Mouse (Mus musculus) naive thymus-derived CD4-positive, alpha-beta T cell, adult 2 months (primary cell): Measurements from ENCODE around the gene Trappc13.

Experiments used
- DNase-seq: peaks from one replicate; pipeline ENCODE4 v3.0.0-alpha.2; 2011; ENCODE audit warnings: low read depth

The Trappc13 gene

GRCm38 (mm10) chr13:104114827-104115226, 63.4 kb downstream of the Trappc13 start:
- no peak for DNase-seq

- DNase-seq: peak; percentile 31
These were observed 64.5 kb downstream of the Trappc13 start for GRCm38 (mm10) chr13:104113782-104114181.

GRCm38 (mm10) chr13:104112266-104112900, 65.9 kb downstream of the Trappc13 start:
- peak; percentile 61 for DNase-seq

- DNase-seq: peak; percentile 7
These were observed 67.7 kb downstream of the Trappc13 start for GRCm38 (mm10) chr13:104110526-104110925.

GRCm38 (mm10) chr13:104109816-104110521, 68.3 kb downstream of the Trappc13 start:
- DNase-seq: no peak

- peak; percentile 86 for DNase-seq
These were observed 68.9 kb downstream of the Trappc13 start, which contains the start of the genes Nln and Sgtb for GRCm38 (mm10) chr13:104109288-104109815. Nln (minus strand) TSS chr13:104109614. Sgtb (plus strand) TSS chr13:104109741.

GRCm38 (mm10) chr13:104108651-104109287, 69.5 kb downstream of the Trappc13 start:
- DNase-seq: no peak

- no peak for DNase-seq
These were observed 76.5 kb downstream of the Trappc13 start for GRCm38 (mm10) chr13:104101606-104102235.

GRCm38 (mm10) chr13:104100416-104100815, 77.9 kb downstream of the Trappc13 start:
- DNase-seq: no peak

- no peak for DNase-seq
These were observed 81.1 kb downstream of the Trappc13 start for GRCm38 (mm10) chr13:104097190-104097589.

GRCm38 (mm10) chr13:104095955-104096354, 82.3 kb downstream of the Trappc13 start:
- no peak for DNase-seq

GRCm38 (mm10) chr13:104094531-104095385, 83.5 kb downstream of the Trappc13 start:
- DNase-seq: no peak
